Mouse (Mus musculus) kidney, postnatal 4 days (tissue): ENCODE data around the gene Golph3.

Source experiments
- DNase-seq, 2 experiments: peaks; one replicate each; pipeline ENCODE4 v3.0.0; 2021; ENCODE audit warnings: mixed read lengths in 2 of 2

The Golph3 gene

GRCm38 (mm10) chr15:12319889-12320288 lies 1.4 kb upstream of the Golph3 start:
- DNase-seq, result no peak

- no peak for DNase-seq
Observed at GRCm38 (mm10) chr15:12320441-12321090, 684 bp upstream of the Golph3 start.

GRCm38 (mm10) chr15:12321788-12322621 lies 755 bp downstream of the Golph3 start, which contains the start of gene 1810049J17Rik:
1810049J17Rik (minus strand) TSS chr15:12321899.
- peak in 1 of 2 experiments; percentile 64 for DNase-seq

GRCm38 (mm10) chr15:12322676-12323402 lies 1.6 kb downstream of the Golph3 start:
- DNase-seq, result no peak

GRCm38 (mm10) chr15:12324326-12324725 lies 3.1 kb downstream of the Golph3 start:
- no peak for DNase-seq

- DNase-seq, result no peak
Observed at GRCm38 (mm10) chr15:12330389-12330788, 9.1 kb downstream of the Golph3 start.

- no peak for DNase-seq
Observed at GRCm38 (mm10) chr15:12330892-12331291, 9.6 kb downstream of the Golph3 start.

- no peak for DNase-seq
Observed at GRCm38 (mm10) chr15:12331300-12331699, 10.1 kb downstream of the Golph3 start.

GRCm38 (mm10) chr15:12334381-12334780 lies 13.1 kb downstream of the Golph3 start:
- DNase-seq, result no peak

GRCm38 (mm10) chr15:12337030-12337778 lies 16.0 kb downstream of the Golph3 start:
- no peak for DNase-seq

- DNase-seq, result no peak
Observed at GRCm38 (mm10) chr15:12337779-12338137, 16.5 kb downstream of the Golph3 start.

GRCm38 (mm10) chr15:12340536-12341400 lies 19.5 kb downstream of the Golph3 start:
- DNase-seq, result no peak

- no peak for DNase-seq
Observed at GRCm38 (mm10) chr15:12341401-12341758, 20.1 kb downstream of the Golph3 start.

GRCm38 (mm10) chr15:12346916-12347315 lies 25.7 kb downstream of the Golph3 start:
- no peak for DNase-seq

GRCm38 (mm10) chr15:12348950-12349349 lies 27.7 kb downstream of the Golph3 start:
- no peak for DNase-seq

GRCm38 (mm10) chr15:12349840-12350239 lies 28.6 kb downstream of the Golph3 start:
- no peak for DNase-seq

GRCm38 (mm10) chr15:12351470-12351869 lies 30.2 kb downstream of the Golph3 start:
- no peak for DNase-seq

GRCm38 (mm10) chr15:12354281-12354810 lies 33.1 kb downstream of the Golph3 start:
- DNase-seq, result no peak

GRCm38 (mm10) chr15:12355261-12355660 lies 34.0 kb downstream of the Golph3 start:
- DNase-seq, result no peak

- no peak for DNase-seq
Observed at GRCm38 (mm10) chr15:12355907-12356306, 34.7 kb downstream of the Golph3 start.

GRCm38 (mm10) chr15:12357459-12357858 lies 36.2 kb downstream of the Golph3 start:
- DNase-seq, result no peak

- no peak for DNase-seq
Observed at GRCm38 (mm10) chr15:12358384-12358783, 37.1 kb downstream of the Golph3 start.
